Mouse (Mus musculus) kidney, adult 2 months (tissue): ENCODE data around the gene Plcd1.

Source experiments
- CTCF ChIP-seq: fragments of 200-500 bp; conservative IDR thresholded peaks from 2 replicates; pipeline ENCODE4 v1.5.1; 2011; ENCODE audit warnings: low read depth, mild to moderate bottlenecking, control low read depth, low read length, moderate library complexity, mixed read lengths; ENCODE audit not compliant: insufficient read depth, insufficient read length
- POLR2A ChIP-seq: fragments of 200-500 bp; IDR thresholded peaks from one replicate; pipeline ENCODE4 v1.6.1; 2011; ENCODE audit warnings: low read depth, low read length, control low read depth

- TF ChIP-seq CTCF: no peak
- TF ChIP-seq POLR2A: no peak
These were observed 6.0 kb downstream of the Plcd1 start for GRCm38 (mm10) chr9:119087309-119087708.
